ENCODE assay signal across 16 mouse cellular contexts in genomic region chr14:120344641-120345040, GRCm38 (mm10).
"Had no signal": no experiment of that assay in that cellular context is flagged by ENCODE, and none has a peak within 500 bp of the region (broad histone marks: within the 10 kb centered on the region; RNA-seq: fewer than 3 reads in every experiment).

No protein-coding gene starts in this region.

- H3K4me2 ChIP-seq: neural tube, embryonic 13.5 days; neural tube, embryonic 15.5 days; stomach, embryonic 15.5 days had no signal

- H3K4me3 ChIP-seq: neural tube, embryonic 13.5 days; neural tube, embryonic 15.5 days; stomach, embryonic 15.5 days had no signal

- H3K9me3 ChIP-seq: neural tube, embryonic 15.5 days; stomach, embryonic 15.5 days had no signal

- H3K9ac ChIP-seq: neural tube, embryonic 13.5 days; neural tube, embryonic 15.5 days; stomach, embryonic 15.5 days had no signal

- H3K27ac ChIP-seq: neural tube, embryonic 13.5 days; neural tube, embryonic 15.5 days; stomach, embryonic 15.5 days; stomach, postnatal 0 days had no signal

- H3K4me1 ChIP-seq: neural tube, embryonic 13.5 days; neural tube, embryonic 15.5 days; stomach, embryonic 15.5 days had no signal

- H3K27me3 ChIP-seq: neural tube, embryonic 13.5 days; neural tube, embryonic 15.5 days; stomach, embryonic 15.5 days had no signal

- DNase-seq: retina, postnatal 1 day; right cerebral cortex, adult 18-20 months; right cerebral cortex, postnatal 14 days; right cerebral cortex, postnatal 25 days; right cerebral cortex, postnatal 4 days; spleen, adult 18-20 months; thymus, adult 18-20 months; thymus, adult 2 months; thymus, postnatal 14 days; thymus, postnatal 25 days; thymus, postnatal 36 days; thymus, postnatal 4 days had no signal
